Mouse (Mus musculus): ENCODE measurements around the gene Clcn1. TPM values are rescaled to one million over a fixed set of nuclear protein-coding genes. Genes with fewer than 3 reads are reported as not detected.

The Clcn1 gene
- total RNA-seq, 2 experiments from 2014 or later = 0.20 TPM; not detected in 1

DNA sequence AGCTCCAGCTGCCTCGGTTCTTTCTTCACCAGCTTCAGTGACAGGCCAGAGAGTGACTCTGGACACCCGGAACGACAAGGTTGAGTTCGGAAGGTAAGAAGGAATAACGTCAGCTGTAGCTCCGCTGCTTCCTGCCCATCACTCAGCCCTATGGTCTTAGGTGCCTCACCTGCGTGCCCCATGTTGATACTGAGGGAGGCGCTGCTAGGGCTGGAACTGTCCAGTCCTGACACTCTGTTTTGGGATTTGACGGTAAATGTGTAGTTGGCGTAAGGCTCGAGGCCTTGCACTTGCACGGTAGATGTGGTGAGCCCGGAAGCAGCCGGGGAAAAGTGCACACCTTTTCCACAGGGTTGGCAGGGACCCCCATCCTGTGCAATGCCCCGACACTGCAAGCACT is 78.1 kb downstream of the Clcn1 start:
- no peak for DNase-seq

DNA sequence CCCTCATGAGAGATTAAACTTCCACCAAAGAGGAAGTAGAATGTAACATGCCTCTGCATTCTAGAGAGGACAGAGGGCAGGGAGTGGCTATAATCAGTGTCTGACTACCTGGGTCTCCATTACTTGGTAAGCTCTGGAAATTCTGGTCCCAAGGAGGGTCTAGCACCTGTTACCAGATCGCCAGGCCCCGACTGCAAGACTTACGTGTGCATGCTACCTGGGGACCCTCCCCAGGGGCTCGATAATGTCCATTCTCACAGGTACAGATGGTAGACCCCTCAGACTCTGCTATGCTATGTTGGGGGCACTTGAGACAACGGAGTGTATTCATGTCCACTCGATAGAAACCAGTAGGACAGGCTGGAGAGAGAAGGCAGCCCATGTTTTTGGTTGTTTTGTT is 78.7 kb downstream of the Clcn1 start:
- no peak for DNase-seq

Other genes starting within 250 kb of the Clcn1 start
- not detected for gene Sva, start 248.3 kb upstream of the Clcn1 start, total RNA-seq (2021)
- not detected for gene Tas2r139, start 145.7 kb upstream of the Clcn1 start, total RNA-seq (2021)
- gene Tas2r144, start 71.4 kb upstream of the Clcn1 start, total RNA-seq (2021) = not detected
- 100 to 1,000 TPM in 1 of 2 experiments, 10 to 100 TPM in 1; 71.9 to 345 TPM for gene Gstk1, start 40.8 kb upstream of the Clcn1 start, total RNA-seq (2021)
- gene Tmem139, start 24.7 kb upstream of the Clcn1 start, total RNA-seq (2021) = 1 to 10 TPM in 1 of 2 experiments, not detected in 1; 2.4 TPM
- 10 to 100 TPM; 17.8 to 20.6 TPM for gene Casp2, start 21.7 kb upstream of the Clcn1 start, total RNA-seq (2021)
- under 1 TPM; 0.23 to 0.60 TPM for gene Fam131b, start 38.0 kb downstream of the Clcn1 start, total RNA-seq (2021)
- 100 to 1,000 TPM; 107 to 144 TPM for gene Zyx, start 62.9 kb downstream of the Clcn1 start, total RNA-seq (2021)
- under 1 TPM; 0.46 to 0.49 TPM for gene Epha1, start 86.6 kb downstream of the Clcn1 start, total RNA-seq (2021)
- 1 to 10 TPM; 2.3 to 5.9 TPM for gene Tas2r143, start 113.6 kb downstream of the Clcn1 start, total RNA-seq (2021)
- 1 to 10 TPM; 1.3 to 6.4 TPM for gene Tas2r135, start 118.7 kb downstream of the Clcn1 start, total RNA-seq (2021)
- 1 to 10 TPM in 1 of 2 experiments, not detected in 1; 3.7 TPM for gene Tas2r126, start 147.8 kb downstream of the Clcn1 start, total RNA-seq (2021)
- not detected for gene Olfr458, start 178.5 kb downstream of the Clcn1 start, total RNA-seq (2021)
- gene Olfr457, start 189.7 kb downstream of the Clcn1 start, total RNA-seq (2021) = not detected
- not detected for gene Olfr456, start 200.5 kb downstream of the Clcn1 start, total RNA-seq (2021)

Measured in adrenal gland, postnatal 36 days (tissue).